Mouse (Mus musculus): ENCODE results near the gene Prmt9.

Prmt9 gene

GRCm38 (mm10) chr8:77549121-77549706, at the start of gene Prmt9:
Gene Prmt9, plus strand, starts transcription at chr8:77549397.
- DNase-seq (ENCODE audit: low spot score in 2 of 2) = peak; percentile 87 to 95

GRCm38 (mm10) chr8:77500264-77500663, 48.9 kb upstream of the Prmt9 start:
- DNase-seq (ENCODE audit: low spot score in 2 of 2) = no peak

DNA sequence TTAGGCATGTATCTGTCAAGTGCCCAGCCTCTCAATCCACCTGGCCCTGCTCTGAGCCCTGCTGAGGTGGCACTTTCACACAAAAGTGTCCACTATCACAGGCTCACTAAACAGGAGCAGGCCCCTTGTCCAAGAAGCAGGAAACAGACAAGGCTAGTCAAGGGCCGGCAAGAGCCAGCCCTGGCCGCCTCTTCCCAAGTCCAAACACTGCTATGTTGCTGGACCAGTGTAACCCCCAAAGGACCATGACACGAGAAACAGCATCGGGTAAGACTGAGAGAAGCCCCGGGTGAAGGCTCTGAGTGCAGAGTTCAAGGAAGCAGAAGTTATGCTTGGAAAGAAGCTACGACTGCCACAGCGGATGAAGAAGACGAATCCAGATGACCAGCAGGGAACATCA, 48.1 kb upstream of the Prmt9 start:
- DNase-seq (ENCODE audit: low spot score in 2 of 2) = no peak

- no peak for DNase-seq (ENCODE audit: low spot score in 2 of 2)
These were observed 46.6 kb upstream of the Prmt9 start for GRCm38 (mm10) chr8:77502547-77502946.

DNA sequence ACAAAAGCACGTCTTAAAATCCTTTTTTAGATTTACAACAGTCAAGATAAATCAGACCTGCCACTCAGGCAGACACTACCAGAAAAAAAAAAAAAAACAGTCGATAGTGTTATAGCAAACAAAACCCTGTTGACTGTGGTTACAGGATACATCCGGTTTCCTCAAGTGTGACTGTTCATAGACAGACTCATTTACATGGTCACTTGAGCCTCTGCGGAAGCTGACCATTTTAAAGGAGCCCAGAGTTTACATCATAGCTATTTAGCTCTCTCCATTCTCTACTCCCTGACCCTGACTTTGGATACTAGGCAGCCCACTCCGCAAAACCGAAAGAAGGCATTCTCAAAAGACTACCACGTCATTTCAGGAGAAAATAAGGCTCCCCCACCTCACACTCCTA, 42.7 kb upstream of the Prmt9 start:
- DNase-seq (ENCODE audit: low spot score in 2 of 2) = no peak

GRCm38 (mm10) chr8:77507510-77508035, 41.6 kb upstream of the Prmt9 start:
- no peak for DNase-seq (ENCODE audit: low spot score in 2 of 2)

- no peak for DNase-seq (ENCODE audit: low spot score in 2 of 2)
These were observed 40.2 kb upstream of the Prmt9 start for GRCm38 (mm10) chr8:77509044-77509443.

DNA sequence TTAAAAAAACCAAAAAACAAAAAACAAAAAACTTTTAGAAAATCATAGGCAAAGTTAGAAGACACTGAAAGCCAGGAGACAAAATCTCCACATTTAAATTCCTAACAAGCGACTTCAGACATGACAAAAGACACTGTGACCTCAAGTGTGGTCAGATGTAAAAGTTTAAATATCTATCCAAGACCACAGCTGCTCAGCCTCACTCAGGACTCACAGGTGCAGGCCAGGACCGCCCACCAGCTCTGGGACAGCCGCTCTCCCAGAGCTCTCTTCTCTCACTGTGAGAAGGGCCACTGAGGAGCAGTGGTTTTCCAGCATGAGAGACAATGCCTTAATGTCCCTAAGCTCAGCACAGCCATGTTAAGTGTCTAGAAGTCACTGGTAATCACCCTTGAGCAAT, 38.8 kb upstream of the Prmt9 start:
- DNase-seq (ENCODE audit: low spot score in 2 of 2) = no peak

DNA sequence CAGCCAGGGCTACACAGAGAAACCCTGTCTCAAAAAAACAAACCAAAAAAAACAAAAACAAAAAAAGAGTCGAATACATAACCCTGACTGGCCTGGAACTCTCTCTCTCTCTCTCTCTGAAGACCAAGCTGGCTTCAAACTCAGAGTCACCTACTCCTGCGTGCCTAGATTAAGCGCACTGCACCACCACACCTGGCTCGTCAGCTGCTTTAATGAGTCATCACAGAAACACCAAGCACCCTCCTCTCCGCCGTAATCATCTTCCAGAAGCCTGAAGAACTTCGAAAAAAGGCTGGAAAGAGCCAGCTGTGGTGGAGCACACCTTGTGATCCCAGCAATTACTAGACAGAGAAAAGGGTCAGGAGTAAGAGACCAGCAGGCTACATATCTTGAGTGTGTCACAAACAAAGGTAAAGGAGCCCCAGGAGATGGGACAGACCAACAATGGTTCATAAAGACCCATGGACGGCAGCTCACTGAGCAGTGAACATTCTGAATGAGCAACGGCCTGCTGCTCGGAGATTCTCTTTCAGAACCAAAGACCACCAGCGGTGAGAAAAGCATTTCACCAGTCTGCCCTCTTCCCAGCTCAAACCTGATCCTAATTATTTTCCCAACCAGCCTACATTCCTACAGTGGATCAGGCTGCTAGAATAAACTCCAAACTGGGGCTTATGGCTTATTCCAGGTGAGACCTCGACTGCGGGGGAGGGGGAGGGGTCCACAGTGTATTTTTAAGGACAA, 37.3 kb upstream of the Prmt9 start:
- DNase-seq (ENCODE audit: low spot score in 2 of 2) = no peak

DNA sequence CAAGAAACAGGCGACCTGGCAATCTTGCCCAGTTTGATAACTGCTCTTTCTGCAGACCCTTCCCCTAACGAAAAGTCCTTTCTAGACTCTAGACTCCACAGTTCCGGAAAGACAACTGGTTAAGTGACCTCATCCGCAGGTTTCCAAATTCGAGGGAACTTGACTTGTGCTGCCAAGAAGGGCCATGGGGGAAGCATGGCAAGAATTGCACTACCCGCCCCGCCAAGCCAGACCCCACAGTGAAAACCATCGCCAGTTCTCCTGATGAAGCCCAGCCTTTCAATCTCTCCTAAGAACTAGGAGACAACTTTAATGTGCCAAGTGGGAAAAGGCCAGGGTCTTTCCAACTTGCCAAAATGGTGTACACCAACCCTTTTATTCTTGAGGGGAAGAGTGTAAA, 34.0 kb upstream of the Prmt9 start:
- DNase-seq (ENCODE audit: low spot score in 2 of 2) = no peak

DNA sequence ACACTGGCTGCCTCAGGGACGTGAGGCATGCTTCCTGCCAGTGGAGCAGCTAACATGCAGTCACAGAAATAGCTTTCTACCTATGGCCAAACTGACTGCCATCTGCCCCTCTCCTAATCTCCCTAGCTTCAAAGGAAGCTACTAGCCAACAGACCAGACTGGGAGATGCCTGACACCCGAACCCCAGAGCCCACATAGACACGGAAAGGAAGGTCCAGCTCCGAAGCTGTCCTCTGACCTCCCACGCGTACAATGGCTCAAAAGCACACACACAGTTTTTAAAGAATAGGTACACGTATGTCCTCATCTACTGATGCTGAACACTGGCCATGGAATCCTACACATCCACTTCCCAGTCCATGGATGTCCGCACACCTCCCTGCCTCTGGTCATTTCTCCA, 33.4 kb upstream of the Prmt9 start:
- DNase-seq (ENCODE audit: low spot score in 2 of 2) = no peak

- peak in 1 of 2 experiments; percentile 13 for DNase-seq (ENCODE audit: low spot score in 2 of 2)
These were observed 32.4 kb upstream of the Prmt9 start for GRCm38 (mm10) chr8:77516845-77517244.

GRCm38 (mm10) chr8:77517301-77518200, 31.6 kb upstream of the Prmt9 start, which contains the start of gene Arhgap10:
Gene Arhgap10, minus strand, starts transcription at chr8:77517953.
- DNase-seq (ENCODE audit: low spot score in 2 of 2) = peak; percentile 72 to 78

GRCm38 (mm10) chr8:77518201-77519115, 30.7 kb upstream of the Prmt9 start:
- DNase-seq (ENCODE audit: low spot score in 2 of 2) = no peak

DNA sequence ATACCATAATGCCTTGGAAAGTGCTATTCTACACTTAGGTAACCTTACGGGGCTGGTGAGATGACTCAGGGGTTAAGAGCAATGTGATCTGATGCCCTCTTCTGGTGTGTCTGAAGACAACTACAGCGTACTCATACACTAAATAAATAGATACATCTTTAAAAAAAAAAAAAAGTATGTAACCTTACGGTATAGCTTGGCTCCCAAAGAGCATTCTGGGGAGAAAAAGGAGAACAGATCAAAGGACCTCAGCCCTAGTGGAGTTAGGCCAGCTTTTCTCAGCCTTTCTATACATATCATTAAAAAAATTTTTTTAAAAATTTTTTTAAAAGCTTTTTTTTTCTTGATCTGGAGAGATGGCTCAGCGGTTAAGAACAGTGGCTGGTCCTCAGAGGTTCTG, 28.6 kb upstream of the Prmt9 start:
- no peak for DNase-seq (ENCODE audit: low spot score in 2 of 2)

DNA sequence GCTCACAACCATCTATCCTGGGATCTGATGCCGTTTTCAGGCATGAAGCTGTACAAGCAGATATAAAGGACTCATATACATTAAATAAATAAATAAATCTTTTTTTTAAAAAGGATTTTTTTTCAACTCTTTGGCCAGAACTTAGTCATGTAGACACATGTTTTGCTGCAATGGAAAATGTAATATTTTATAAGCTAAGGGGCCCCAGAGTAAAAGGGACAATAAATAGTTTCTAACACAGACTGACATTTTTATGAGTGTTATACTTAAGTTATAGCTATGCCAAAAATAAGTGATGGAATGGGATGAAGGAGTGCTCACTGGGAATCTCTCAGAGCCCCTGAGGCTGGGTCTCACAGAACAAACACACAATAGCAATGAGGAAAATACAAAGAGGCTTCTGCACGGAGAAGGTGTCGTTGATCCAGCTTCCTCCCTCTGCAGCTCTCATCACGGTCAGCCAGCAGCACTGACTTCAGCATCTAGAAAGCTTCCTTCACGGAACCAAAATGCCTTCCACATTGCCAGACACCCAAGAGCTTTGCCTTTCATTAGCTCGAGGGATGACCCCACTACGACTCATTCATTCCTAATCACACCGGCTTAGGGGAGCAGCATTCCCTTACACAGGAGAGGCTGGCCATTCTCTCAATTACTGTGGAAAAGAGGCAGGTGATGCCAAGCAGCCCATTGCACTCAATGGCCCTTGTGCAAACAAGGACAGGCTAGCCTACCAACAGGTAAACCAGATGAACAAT, 28.0 kb upstream of the Prmt9 start:
- no peak for DNase-seq (ENCODE audit: low spot score in 2 of 2)

GRCm38 (mm10) chr8:77522984-77523383, 26.2 kb upstream of the Prmt9 start:
- no peak for DNase-seq (ENCODE audit: low spot score in 2 of 2)

DNA sequence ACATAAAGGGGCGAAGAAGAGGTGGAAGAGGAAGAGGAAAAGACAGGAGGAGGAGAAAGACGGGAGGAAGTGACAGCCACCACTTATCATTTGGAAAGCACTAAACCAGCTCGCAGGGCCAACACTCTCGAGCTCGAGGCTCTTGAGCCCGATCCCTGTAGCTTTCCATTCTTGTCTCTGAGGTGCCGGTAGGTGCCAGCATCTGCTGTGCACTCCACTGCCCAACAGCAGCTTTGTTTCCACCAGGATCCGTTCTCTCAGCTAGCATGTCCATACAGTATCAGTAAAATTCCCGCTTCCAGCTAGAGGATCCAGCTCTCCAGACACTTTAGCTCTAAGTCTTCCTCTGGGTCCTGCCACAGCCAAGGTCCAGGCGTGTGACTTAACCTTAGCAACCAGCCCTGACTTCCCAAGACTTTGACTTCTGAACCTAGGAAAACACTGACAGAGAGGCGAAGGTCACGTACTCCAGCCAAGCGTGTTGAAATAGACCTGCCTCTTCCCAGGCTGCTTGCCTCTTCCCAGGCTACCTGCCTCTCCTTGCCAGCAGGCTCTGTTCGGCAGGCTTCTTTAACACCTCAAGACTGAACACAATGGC, 25.1 kb upstream of the Prmt9 start:
- DNase-seq (ENCODE audit: low spot score in 2 of 2) = no peak

- DNase-seq (ENCODE audit: low spot score in 2 of 2) = no peak
These were observed 24.3 kb upstream of the Prmt9 start for GRCm38 (mm10) chr8:77524906-77525305.

- DNase-seq (ENCODE audit: low spot score in 2 of 2) = no peak
These were observed 23.1 kb upstream of the Prmt9 start for GRCm38 (mm10) chr8:77526130-77526529.
